Mouse (Mus musculus): ENCODE data around the gene Mrgpra6.

GRCm38 (mm10) chr7:47158451-47158850, 46.3 kb downstream of the Mrgpra6 start:
- no peak for TF ChIP-seq CTCF (IDR thresholded peaks at IDR 0.05; ENCODE audit: insufficient read depth, low read length)
- TF ChIP-seq POLR2A (IDR thresholded peaks at IDR 0.05; ENCODE audit: borderline replicate concordance, extremely low read depth, low read depth, low read length): no peak
